Mouse (Mus musculus) forebrain, embryonic 16.5 days (tissue): ENCODE measurements around the gene Pemt. TPM values are rescaled to one million over a fixed set of nuclear protein-coding genes. Genes with fewer than 3 reads are reported as not detected.

ENCODE experiments used
- ATAC-seq: fragments of 200-750 bp; cut with Nextera tagmentation; 2 replicates; pipeline ENCODE4 v1.8.0; 2017; ENCODE audit warnings: mild to moderate bottlenecking, moderate library complexity
- H3K27ac ChIP-seq: fragments of 300-500 bp; sonication (generic); 2 replicates; pipeline ENCODE4 v1.5.1; 2014; ENCODE audit warnings: low read length, control low read depth
- H3K27me3 ChIP-seq: fragments of 300-500 bp; sonication (generic); replicated peaks from 2 replicates; pipeline ENCODE4 v1.6.1; 2014; ENCODE audit warnings: low read length; ENCODE audit not compliant: control insufficient read depth, insufficient read depth
- H3K36me3 ChIP-seq: fragments of 300-500 bp; sonication (generic); 2 replicates; pipeline ENCODE4 v1.6.1; 2014; ENCODE audit not compliant: control insufficient read depth, insufficient read depth
- H3K4me1 ChIP-seq: fragments of 300-500 bp; sonication (generic); replicated peaks from 2 replicates; pipeline ENCODE4 v1.6.1; 2014; ENCODE audit warnings: low read length; ENCODE audit not compliant: control insufficient read depth, insufficient read depth
- H3K4me2 ChIP-seq: fragments of 300-500 bp; sonication (generic); 2 replicates; pipeline ENCODE4 v1.6.1; 2014; ENCODE audit warnings: mild to moderate bottlenecking, low read length, control low read depth
- H3K4me3 ChIP-seq: fragments of 300-500 bp; sonication (generic); replicated peaks from 2 replicates; pipeline ENCODE4 v1.5.1; 2014; ENCODE audit warnings: mild to moderate bottlenecking, low read length, control low read depth
- H3K9ac ChIP-seq: fragments of 300-500 bp; sonication (generic); replicated peaks from 2 replicates; pipeline ENCODE4 v1.6.1; 2014; ENCODE audit warnings: low read depth, low read length, control low read depth
- H3K9me3 ChIP-seq: fragments of 300-500 bp; sonication (generic); 2 replicates; pipeline ENCODE4 v1.6.1; 2016; ENCODE audit warnings: low read length; ENCODE audit not compliant: control insufficient read depth
- WGBS: fragments of 180-500 bp; shearing (Covaris S2); extraction: QIAGEN DNeasy Blood & Tissue Kit; methylation state at CpG from one replicate; pipeline ENCODE4 v1.1.7; 2014; 5-methylcytosine and 5-hydroxymethylcytosine counted together
- polyA plus RNA-seq: library from polyadenylated mRNA; unstranded; fragments of >200 nt; fragmentation: Nextera tagmentation; extraction: Ambion mirVana; gene quantifications from 2 replicates; pipeline ENCODE4 v1.2.1, GENCODE M21; 2015

The Pemt gene
- polyA plus RNA-seq, 1 experiment from 2014 or later = 7.9 TPM

DNA sequence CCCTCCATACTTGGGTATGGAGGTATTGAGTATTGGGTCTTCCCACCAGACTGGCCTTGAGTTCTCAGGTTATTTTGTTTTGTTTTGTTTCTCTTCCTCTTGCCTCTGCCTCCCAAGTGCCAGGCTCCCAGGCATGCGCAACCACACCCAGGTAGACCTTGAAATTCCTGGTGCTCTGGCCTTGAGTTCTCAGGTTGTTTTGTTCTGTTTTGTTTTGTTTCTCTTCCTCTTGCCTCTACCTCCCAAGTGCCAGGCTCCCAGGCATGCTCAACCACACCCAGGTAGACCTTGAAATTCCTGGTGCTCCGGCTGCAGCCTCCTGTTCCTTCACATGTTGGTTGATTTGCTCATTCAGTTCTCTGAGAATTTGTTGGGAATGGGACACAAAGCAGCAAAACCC lies 13.7 kb upstream of the Pemt start:
- H3K9ac ChIP-seq = no peak overlapping the region
- no peaks in the 10 kb centered on the region for H3K4me1 ChIP-seq
- no peak for ATAC-seq
- H3K27me3 ChIP-seq = no peaks in the 10 kb centered on the region
- no peak overlapping the region for H3K4me3 ChIP-seq
- no peaks in the 10 kb centered on the region for H3K9me3 ChIP-seq
- no peaks in the 10 kb centered on the region for H3K36me3 ChIP-seq
- no peak overlapping the region for H3K4me2 ChIP-seq
- no peak overlapping the region for H3K27ac ChIP-seq
- WGBS = 91% methylated on average over 2 of the region's 2 CpGs

DNA sequence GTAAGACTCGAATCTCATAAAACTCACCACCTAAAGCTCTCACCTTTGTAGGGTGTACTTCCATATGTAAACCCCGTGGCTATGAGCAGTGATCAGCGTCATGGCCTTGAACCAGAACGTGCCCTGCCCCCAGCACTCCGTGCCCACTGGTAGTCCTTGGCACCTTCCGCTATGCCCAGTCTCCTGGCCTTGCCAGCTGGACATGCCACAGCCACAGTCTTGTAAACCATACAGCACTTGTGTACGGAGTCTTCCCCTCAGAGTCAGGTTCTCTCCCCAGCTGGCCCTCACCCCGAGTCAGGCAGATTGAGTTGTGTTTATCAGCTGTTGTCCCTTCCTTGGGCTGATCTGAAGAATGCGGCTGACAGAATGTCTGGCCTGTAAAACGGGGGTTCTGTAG lies 12.2 kb upstream of the Pemt start:
- WGBS = 87% methylated on average over 10 of the region's 10 CpGs
- H3K4me3 ChIP-seq = no peak overlapping the region
- H3K4me2 ChIP-seq = no peak overlapping the region
- no peaks in the 10 kb centered on the region for H3K27me3 ChIP-seq
- H3K27ac ChIP-seq = no peak overlapping the region
- ATAC-seq = no peak
- no peaks in the 10 kb centered on the region for H3K4me1 ChIP-seq
- H3K36me3 ChIP-seq = no peaks in the 10 kb centered on the region
- no peak overlapping the region for H3K9ac ChIP-seq
- H3K9me3 ChIP-seq = no peaks in the 10 kb centered on the region

DNA sequence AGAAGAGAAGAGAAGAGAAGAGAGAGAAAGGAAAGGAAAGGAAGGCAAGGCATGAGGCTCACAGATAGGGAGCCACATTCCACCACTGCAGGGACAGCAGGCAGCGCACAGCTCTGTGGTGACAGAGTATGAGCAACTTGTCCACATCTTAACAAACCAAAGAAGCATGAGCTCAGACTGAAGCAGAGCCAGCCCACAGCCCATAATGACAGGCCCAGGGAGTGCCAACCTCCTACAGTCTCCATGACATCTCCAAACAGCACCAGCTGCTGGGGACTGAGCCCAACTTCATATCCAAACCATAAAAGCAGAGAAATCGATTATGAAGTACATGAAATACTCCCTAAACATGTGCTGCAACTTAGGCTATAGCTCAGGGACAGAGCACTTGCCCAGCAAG lies 11.7 kb upstream of the Pemt start:
- Histone ChIP-seq H3K27me3 (no peaks in the 10 kb centered on the region), H3K9me3 (no peaks in the 10 kb centered on the region), H3K36me3 (no peaks in the 10 kb centered on the region), H3K27ac (no peak overlapping the region), H3K4me2 (no peak overlapping the region), H3K4me1 (no peaks in the 10 kb centered on the region), H3K4me3 (no peak overlapping the region), H3K9ac (no peak overlapping the region)
- 66% methylated on average over 2 of the region's 2 CpGs for WGBS
- no peak for ATAC-seq

DNA sequence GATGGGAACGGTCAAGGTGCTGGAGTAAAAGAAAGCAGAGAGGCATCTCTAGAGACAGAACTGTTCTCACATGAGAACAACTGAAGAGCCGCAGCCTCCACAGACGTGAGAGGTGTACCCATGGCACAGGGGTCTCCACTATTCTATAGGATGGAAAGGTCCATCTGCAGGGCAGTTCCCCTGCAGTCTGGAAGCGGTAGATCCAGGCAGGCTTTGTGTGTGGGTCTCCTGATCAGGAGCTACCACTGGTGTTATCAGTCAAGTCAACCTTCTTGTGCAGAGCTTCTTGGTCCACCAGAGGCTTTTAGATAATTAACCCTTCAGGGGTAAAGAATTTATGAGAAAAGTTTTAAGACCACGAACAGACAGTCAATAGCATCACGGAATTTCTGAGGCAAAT lies 10.2 kb upstream of the Pemt start:
- no peaks in the 10 kb centered on the region for H3K4me1 ChIP-seq
- WGBS = 79% methylated on average over 6 of the region's 6 CpGs

DNA sequence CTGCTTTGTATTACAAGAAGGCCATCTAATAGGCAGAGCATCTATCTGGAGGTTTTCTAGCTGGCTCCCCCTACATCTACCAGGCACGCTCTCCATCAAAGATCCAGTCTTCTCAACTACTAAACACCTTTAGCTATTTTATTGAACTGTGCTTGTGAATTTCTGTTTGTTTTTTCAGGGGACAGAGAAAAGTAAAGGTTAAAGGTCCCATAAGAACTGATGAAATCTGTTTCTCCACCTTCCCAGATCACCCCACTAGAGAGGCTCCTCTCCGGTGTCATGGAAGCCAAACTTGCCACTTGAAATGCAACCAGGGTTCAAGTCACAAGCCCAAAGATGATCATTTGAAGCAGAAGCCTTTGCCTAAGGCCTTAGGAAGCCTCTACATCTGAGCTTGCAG lies 2.6 kb upstream of the Pemt start:
- Histone ChIP-seq H3K27me3 (no peaks in the 10 kb centered on the region), H3K27ac (no peak overlapping the region), H3K9ac (no peak overlapping the region), H3K4me3 (no peak overlapping the region), H3K4me1 (peaks cover 4% of the 10 kb centered on the region), H3K9me3 (no peaks in the 10 kb centered on the region), H3K4me2 (no peak overlapping the region), H3K36me3 (no peaks in the 10 kb centered on the region)
- WGBS = 96% methylated on average over 2 of the region's 2 CpGs
- no peak for ATAC-seq

More for the DNA sequence above, 10.2 kb upstream of the Pemt start:
- Histone ChIP-seq H3K4me2 (no peak overlapping the region), H3K9ac (no peak overlapping the region), H3K27me3 (no peaks in the 10 kb centered on the region), H3K36me3 (no peaks in the 10 kb centered on the region), H3K4me3 (no peak overlapping the region), H3K9me3 (no peaks in the 10 kb centered on the region), H3K27ac (no peak overlapping the region)
- no peak for ATAC-seq

DNA sequence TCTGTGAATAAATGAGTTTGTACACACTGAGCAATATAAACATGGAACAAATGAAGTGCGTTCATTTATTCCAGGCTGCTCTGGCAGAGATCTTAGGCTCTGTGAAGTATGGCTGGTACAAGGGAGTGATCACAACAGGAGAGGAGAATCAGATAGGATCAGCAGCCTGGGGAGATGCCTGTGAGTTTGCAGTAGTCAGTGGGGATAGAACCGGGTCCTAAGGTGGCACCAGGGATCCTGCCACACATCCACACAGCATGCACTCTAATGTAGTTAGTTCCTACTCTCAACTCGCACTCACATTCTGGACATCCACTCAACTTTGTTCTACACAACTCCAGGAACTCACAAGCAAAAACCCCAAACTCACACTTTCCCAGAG lies 622 bp downstream of the Pemt start:
- Histone ChIP-seq H3K4me2 (peak overlapping the region; percentile 55), H3K4me1 (peaks cover 4% of the 10 kb centered on the region), H3K27me3 (no peaks in the 10 kb centered on the region), H3K27ac (peak overlapping the region; percentile 3; the same call in 1 of the 2 replicates), H3K9ac (peak overlapping the region; percentile 87), H3K36me3 (no peaks in the 10 kb centered on the region), H3K9me3 (no peaks in the 10 kb centered on the region), H3K4me3 (peak overlapping the region; percentile 83)
- ATAC-seq = peak; percentile 16
- 6% methylated on average over 3 of the region's 3 CpGs for WGBS

DNA sequence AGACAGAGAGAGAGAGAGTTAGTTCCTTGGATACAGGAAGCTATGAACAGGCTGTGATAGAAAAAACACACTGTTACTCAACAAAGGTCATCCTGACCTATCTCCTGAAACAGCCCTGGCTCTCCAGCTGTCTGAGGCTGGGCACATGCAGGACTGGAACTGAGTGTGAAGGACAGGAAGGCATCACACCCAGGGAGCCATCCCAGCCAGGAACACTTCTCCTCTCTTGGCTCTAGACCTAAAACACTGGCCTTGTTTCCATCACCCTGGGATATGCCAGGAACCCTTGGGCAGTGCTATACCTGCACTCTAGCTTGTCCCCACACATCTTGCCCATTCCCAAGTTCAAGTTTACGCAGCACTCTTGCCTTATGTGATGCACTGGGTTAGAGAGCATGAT lies 1.5 kb downstream of the Pemt start:
- Histone ChIP-seq H3K4me1 (peaks cover 4% of the 10 kb centered on the region), H3K9me3 (no peaks in the 10 kb centered on the region), H3K27ac (no peak overlapping the region), H3K4me2 (no peak overlapping the region), H3K4me3 (no peak overlapping the region), H3K9ac (no peak overlapping the region), H3K27me3 (no peaks in the 10 kb centered on the region), H3K36me3 (no peaks in the 10 kb centered on the region)
- 97% methylated on average over 1 of the region's 1 CpGs for WGBS
- ATAC-seq = no peak

- no peak for ATAC-seq
- no peak overlapping the region for H3K4me3 ChIP-seq
- no peaks in the 10 kb centered on the region for H3K9me3 ChIP-seq
- H3K36me3 ChIP-seq = no peaks in the 10 kb centered on the region
- no peak overlapping the region for H3K9ac ChIP-seq
- no peaks in the 10 kb centered on the region for H3K27me3 ChIP-seq
- peaks cover 4% of the 10 kb centered on the region for H3K4me1 ChIP-seq
- H3K4me2 ChIP-seq = no peak overlapping the region
- H3K27ac ChIP-seq = no peak overlapping the region
Observed at GRCm38 (mm10) chr11:60042277-60042676, 4.0 kb downstream of the Pemt start.

DNA sequence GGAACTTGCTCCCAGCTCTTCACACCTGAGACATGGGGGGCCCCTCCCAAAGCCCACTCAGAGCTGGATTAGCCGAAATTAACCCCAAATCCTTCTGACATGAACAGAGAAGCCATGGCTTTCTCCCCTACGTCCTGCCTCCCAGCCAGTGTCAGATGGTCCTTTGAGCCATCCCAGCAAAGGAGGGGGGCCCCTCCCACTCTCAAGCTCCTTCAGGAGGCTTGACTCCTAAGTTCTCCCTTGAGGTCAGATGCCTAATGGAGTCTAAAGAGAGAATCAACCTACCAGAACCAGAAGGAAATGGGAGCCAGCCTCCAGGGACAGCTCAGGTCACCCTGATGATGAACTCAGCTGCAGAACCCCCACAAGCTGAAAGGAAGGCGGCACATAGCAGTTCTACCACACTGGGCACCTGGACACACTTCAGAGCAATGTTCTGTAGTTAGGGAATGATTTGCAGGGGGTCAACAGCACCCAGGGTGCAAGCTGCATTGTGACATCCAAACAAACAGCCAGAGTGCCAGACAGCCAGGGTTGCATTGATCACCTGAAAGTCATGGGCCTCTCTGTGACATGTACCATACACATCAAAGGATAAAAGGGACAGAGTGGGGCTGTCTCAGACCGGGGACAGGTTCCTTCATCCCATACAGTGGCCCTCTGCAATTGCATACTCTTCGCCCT lies 9.6 kb downstream of the Pemt start:
- Histone ChIP-seq H3K9me3 (no peaks in the 10 kb centered on the region), H3K36me3 (no peaks in the 10 kb centered on the region), H3K27me3 (no peaks in the 10 kb centered on the region), H3K4me1 (no peaks in the 10 kb centered on the region), H3K27ac (no peak overlapping the region), H3K4me2 (no peak overlapping the region), H3K4me3 (no peak overlapping the region), H3K9ac (no peak overlapping the region)
- ATAC-seq = no peak
- 72% methylated on average over 5 of the region's 5 CpGs for WGBS

DNA sequence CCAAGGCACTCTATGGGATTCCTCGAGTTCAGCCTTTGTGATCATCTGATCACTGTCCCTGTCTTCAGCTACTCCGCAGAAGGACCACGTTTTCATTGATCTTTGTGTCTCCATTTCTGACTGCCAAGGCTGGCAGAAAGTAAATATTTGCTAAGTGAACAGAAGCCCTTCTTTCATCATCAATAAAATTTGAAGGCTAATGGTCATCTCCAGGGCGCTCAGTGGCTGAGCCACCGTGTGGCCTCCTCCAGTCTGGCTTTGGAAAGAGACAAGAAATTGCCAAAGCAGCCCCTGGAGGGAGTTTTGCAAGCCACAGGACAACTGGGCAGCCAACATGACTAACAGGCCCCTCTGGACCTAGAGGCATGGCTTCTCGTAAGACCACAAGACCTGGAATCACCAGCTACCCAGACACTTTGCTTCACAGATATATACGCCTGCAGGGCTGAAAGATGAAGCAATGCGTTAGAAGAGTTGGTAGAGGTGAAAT lies 11.3 kb downstream of the Pemt start:
- 88% methylated on average over 8 of the region's 8 CpGs for WGBS
- no peak for ATAC-seq
- Histone ChIP-seq H3K4me1 (no peaks in the 10 kb centered on the region), H3K27ac (no peak overlapping the region), H3K9ac (no peak overlapping the region), H3K4me3 (no peak overlapping the region), H3K36me3 (no peaks in the 10 kb centered on the region), H3K27me3 (no peaks in the 10 kb centered on the region), H3K4me2 (no peak overlapping the region), H3K9me3 (no peaks in the 10 kb centered on the region)
